Mouse (Mus musculus): Measurements from ENCODE around the gene Helz. TPM values are rescaled to one million over a fixed set of nuclear protein-coding genes. Genes with fewer than 3 reads are reported as not detected.

Gene Helz
- polyA plus RNA-seq, 1 experiment, result 17.1 TPM

GRCm38 (mm10) chr11:107518645-107519429, 28.9 kb upstream of the Helz start:
- no peak for TF ChIP-seq POLR2A (IDR thresholded peaks at IDR 0.05; ENCODE audit: extremely low read depth, insufficient read depth, low read length)
- H3K27ac ChIP-seq (ENCODE audit: insufficient read depth, low read length), result no peak overlapping the region
- H3K4me1 ChIP-seq (ENCODE audit: control insufficient read depth, insufficient read depth, low read length), result no peaks in the 10 kb centered on the region
- no peak overlapping the region for H3K4me3 ChIP-seq (ENCODE audit: insufficient read depth, low read length)

DNA sequence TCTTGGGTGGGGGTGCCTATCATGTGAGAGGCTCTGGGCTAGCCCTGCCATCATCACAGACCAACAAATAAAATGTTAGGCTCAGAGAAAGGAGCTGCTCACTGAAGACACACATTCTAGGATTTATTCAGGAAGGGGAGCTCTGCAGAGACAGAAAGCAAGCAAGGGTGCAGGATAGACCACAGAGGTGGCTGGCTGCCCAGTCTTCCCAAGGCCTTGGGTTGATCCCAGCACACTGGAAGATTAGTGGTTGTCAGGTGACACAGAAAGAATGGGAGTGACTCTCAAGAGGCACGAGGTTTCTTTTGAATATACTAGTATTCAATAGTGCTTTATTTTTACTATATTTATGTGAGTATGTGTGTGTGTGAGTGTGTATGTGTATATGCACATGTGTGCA, 26.6 kb upstream of the Helz start:
- no peak for TF ChIP-seq POLR2A (IDR thresholded peaks at IDR 0.05; ENCODE audit: extremely low read depth, insufficient read depth, low read length)
- TF ChIP-seq CTCF (IDR thresholded peaks at IDR 0.05; ENCODE audit: extremely low read depth, insufficient read depth, low read length), result no peak
- Histone ChIP-seq H3K27ac (ENCODE audit: insufficient read depth, low read length) (no peak overlapping the region), H3K4me3 (ENCODE audit: insufficient read depth, low read length) (no peak overlapping the region), H3K4me1 (ENCODE audit: control insufficient read depth, insufficient read depth, low read length) (no peaks in the 10 kb centered on the region)

DNA sequence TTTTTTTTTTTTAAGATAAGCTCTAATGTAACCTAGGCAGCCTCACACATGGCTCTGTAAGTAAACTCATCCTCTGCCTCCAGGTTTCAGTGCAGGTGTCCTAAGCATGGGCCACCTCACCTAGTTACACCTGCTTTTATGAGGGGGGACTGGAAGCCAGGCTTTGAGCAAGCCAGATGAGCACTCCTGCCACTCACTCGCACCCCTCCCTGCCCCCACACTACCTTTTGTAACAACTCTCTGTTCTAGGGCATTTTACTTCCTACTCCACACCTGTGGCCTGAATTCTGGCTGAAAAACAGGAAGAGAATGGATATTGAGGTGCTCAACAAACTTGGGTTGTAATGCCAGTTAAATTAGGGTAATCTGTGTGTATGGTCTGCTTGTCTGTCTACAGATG, 22.8 kb upstream of the Helz start:
- no peak for TF ChIP-seq POLR2A (IDR thresholded peaks at IDR 0.05; ENCODE audit: extremely low read depth, insufficient read depth, low read length)
- TF ChIP-seq CTCF (IDR thresholded peaks at IDR 0.05; ENCODE audit: extremely low read depth, insufficient read depth, low read length), result no peak
- H3K4me3 ChIP-seq (ENCODE audit: insufficient read depth, low read length), result no peak overlapping the region
- H3K4me1 ChIP-seq (ENCODE audit: control insufficient read depth, insufficient read depth, low read length), result no peaks in the 10 kb centered on the region
- no peak overlapping the region for H3K27ac ChIP-seq (ENCODE audit: insufficient read depth, low read length)

DNA sequence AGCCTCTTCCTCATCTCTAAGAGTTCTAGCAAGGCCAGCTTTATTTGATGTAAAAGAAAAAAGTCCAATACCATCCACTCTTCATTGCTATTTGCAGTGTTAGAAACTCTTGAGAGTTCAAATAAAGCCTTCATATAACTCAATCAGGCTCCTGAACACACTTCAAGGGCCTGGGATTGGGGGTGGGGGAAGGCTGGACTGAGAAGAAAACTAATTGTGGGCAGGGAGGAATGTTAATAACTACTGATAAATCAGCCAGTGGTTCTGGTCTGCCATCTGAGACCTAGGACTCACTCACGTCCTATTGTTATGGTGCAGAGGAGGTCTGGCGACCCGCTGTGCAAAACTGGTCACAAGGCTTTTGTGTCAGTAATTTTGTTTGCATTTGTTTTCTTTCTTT, 20.1 kb upstream of the Helz start:
- Histone ChIP-seq H3K4me3 (ENCODE audit: insufficient read depth, low read length) (no peak overlapping the region), H3K4me1 (ENCODE audit: control insufficient read depth, insufficient read depth, low read length) (no peaks in the 10 kb centered on the region), H3K27ac (ENCODE audit: insufficient read depth, low read length) (no peak overlapping the region)
- no peak for TF ChIP-seq CTCF (IDR thresholded peaks at IDR 0.05; ENCODE audit: extremely low read depth, insufficient read depth, low read length)
- no peak for TF ChIP-seq POLR2A (IDR thresholded peaks at IDR 0.05; ENCODE audit: extremely low read depth, insufficient read depth, low read length)

- H3K4me1 ChIP-seq (ENCODE audit: control insufficient read depth, insufficient read depth, low read length), result no peaks in the 10 kb centered on the region
- H3K4me3 ChIP-seq (ENCODE audit: insufficient read depth, low read length), result no peak overlapping the region
- TF ChIP-seq CTCF (IDR thresholded peaks at IDR 0.05; ENCODE audit: extremely low read depth, insufficient read depth, low read length) (no peak), POLR2A (IDR thresholded peaks at IDR 0.05; ENCODE audit: extremely low read depth, insufficient read depth, low read length) (no peak)
- H3K27ac ChIP-seq (ENCODE audit: insufficient read depth, low read length), result no peak overlapping the region
Observed at GRCm38 (mm10) chr11:107529320-107529719, 18.4 kb upstream of the Helz start.

DNA sequence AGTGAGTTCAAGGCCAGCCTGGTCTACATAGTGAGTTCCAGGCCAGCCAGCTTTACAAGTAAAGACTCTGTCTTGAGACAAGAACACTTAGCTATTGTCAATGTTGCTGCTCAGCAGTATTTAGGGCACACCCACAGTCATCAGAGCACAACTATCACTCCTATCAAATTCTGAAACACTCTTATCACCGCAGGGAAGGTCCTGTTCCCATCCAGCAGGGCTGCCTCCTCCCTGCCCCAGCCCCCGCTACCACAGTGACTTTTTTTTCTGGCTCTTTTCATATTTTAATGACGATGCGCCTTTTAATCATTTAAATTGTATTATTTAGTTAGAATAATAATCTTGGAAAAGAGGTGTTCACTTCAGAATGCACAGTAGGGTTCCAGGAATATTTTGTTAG, 16.3 kb upstream of the Helz start:
- Histone ChIP-seq H3K27ac (ENCODE audit: insufficient read depth, low read length) (no peak overlapping the region), H3K4me1 (ENCODE audit: control insufficient read depth, insufficient read depth, low read length) (no peaks in the 10 kb centered on the region), H3K4me3 (ENCODE audit: insufficient read depth, low read length) (no peak overlapping the region)
- TF ChIP-seq CTCF (IDR thresholded peaks at IDR 0.05; ENCODE audit: extremely low read depth, insufficient read depth, low read length) (no peak), POLR2A (IDR thresholded peaks at IDR 0.05; ENCODE audit: extremely low read depth, insufficient read depth, low read length) (no peak)

GRCm38 (mm10) chr11:107532271-107532670, 15.5 kb upstream of the Helz start:
- TF ChIP-seq POLR2A (IDR thresholded peaks at IDR 0.05; ENCODE audit: extremely low read depth, insufficient read depth, low read length), result no peak
- TF ChIP-seq CTCF (IDR thresholded peaks at IDR 0.05; ENCODE audit: extremely low read depth, insufficient read depth, low read length), result no peak

DNA sequence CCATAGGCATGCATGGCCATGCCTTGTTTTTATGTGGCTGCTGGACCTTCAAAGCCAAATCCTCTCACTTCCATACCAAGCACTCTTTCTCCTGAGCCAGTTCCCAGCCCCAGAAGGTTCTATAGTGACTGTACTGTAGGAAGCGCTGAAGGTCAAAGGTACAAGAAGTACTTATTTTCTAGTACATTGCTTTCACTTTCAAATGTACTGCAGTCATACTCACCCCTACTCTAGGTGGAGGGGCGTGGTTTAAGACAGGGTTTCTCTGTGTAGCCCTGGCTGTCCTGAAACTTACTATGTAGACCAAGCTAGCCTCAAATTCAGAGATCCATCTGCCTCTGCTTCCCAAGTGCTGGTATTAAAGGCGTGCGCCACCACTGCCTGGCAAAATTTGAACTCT, 8.7 kb upstream of the Helz start:
- Histone ChIP-seq H3K4me1 (ENCODE audit: control insufficient read depth, insufficient read depth, low read length) (no peaks in the 10 kb centered on the region), H3K27ac (ENCODE audit: insufficient read depth, low read length) (no peak overlapping the region), H3K4me3 (ENCODE audit: insufficient read depth, low read length) (no peak overlapping the region)
- TF ChIP-seq CTCF (IDR thresholded peaks at IDR 0.05; ENCODE audit: extremely low read depth, insufficient read depth, low read length), result no peak
- TF ChIP-seq POLR2A (IDR thresholded peaks at IDR 0.05; ENCODE audit: extremely low read depth, insufficient read depth, low read length), result no peak

More at GRCm38 (mm10) chr11:107532271-107532670, 15.5 kb upstream of the Helz start:
- no peaks in the 10 kb centered on the region for H3K4me1 ChIP-seq (ENCODE audit: control insufficient read depth, insufficient read depth, low read length)
- no peak overlapping the region for H3K27ac ChIP-seq (ENCODE audit: insufficient read depth, low read length)
- H3K4me3 ChIP-seq (ENCODE audit: insufficient read depth, low read length), result no peak overlapping the region

DNA sequence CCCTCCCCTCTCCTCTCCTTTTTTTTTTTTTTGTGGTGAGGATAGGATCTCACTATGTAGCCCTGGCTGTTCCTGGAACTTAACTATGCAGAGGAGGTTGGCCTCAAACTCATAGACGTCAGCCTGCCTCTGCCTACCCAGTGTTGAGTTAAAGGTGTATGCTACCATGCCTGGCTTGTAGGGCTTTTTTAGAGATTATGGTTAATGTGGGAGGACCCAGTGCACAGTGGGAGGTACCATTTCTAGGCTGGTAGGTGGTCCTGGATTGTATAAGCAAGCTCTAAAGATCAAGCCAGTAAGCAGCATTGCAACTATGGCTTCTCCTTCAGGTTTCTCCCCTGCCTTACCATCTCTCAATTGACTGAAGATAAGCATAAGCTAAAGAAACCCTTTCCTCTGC, 7.4 kb upstream of the Helz start:
- Histone ChIP-seq H3K4me1 (ENCODE audit: control insufficient read depth, insufficient read depth, low read length) (no peaks in the 10 kb centered on the region), H3K4me3 (ENCODE audit: insufficient read depth, low read length) (no peak overlapping the region), H3K27ac (ENCODE audit: insufficient read depth, low read length) (no peak overlapping the region)
- TF ChIP-seq POLR2A (IDR thresholded peaks at IDR 0.05; ENCODE audit: extremely low read depth, insufficient read depth, low read length) (no peak), CTCF (IDR thresholded peaks at IDR 0.05; ENCODE audit: extremely low read depth, insufficient read depth, low read length) (no peak)

DNA sequence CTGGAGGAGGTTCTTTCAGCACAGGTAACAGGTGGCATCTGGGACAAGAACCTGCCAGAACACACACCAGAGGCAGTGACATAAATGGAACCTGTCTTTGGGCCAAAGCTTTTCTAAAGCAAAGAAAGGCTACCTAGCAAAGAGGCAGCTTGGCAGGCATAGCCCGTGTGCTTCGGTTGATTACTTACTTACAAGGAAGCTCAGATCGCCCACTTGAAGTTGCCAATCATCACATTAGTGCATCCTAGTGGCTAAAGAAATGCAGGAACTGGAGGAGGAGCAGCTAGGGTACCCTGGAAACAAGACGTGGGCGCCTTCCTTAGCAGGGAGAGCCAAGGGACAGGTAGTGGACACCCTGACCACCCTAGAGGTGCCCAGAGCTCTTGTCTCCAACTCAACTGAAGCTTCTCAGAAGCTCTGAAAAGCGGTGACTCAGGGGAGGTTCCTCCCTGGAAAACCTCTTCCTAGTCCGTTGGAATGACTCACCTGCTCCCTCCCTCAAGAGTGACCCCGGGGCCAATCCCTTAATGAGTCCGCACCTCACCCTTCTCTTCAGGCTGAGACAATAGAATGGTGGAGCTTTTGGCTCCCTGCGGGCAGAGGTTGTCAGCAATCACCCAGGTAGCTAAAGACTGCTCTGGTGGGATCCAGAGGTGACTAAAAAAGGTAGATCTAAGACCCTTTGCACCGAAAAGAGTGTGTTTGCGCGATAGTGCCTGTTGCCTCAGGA, 1.8 kb upstream of the Helz start:
- TF ChIP-seq POLR2A (IDR thresholded peaks at IDR 0.05; ENCODE audit: extremely low read depth, insufficient read depth, low read length) (no peak), CTCF (IDR thresholded peaks at IDR 0.05; ENCODE audit: extremely low read depth, insufficient read depth, low read length) (no peak)
- Histone ChIP-seq H3K27ac (ENCODE audit: insufficient read depth, low read length) (no peak overlapping the region), H3K4me3 (ENCODE audit: insufficient read depth, low read length) (no peak overlapping the region; the same call in 1 of the 2 replicates), H3K4me1 (ENCODE audit: control insufficient read depth, insufficient read depth, low read length) (peaks cover 1% of the 10 kb centered on the region; the same call in 1 of the 2 replicates)

Measured in cortical plate, adult 2 months (tissue).